ENCODE assay signal across 22 mouse cellular contexts in genomic region chr1:172058874-172059273, GRCm38 (mm10). TPM values are rescaled to one million over a fixed set of nuclear protein-coding genes. Genes with fewer than 3 reads are reported as not detected.
DNase-seq lines count a peak whose midpoint lies in the region; ATAC-seq and TF ChIP-seq lines count a peak whose summit lies in the region.
"Had no signal": no experiment of that assay in that cellular context is flagged by ENCODE, and none has a peak within 500 bp of the region (broad histone marks: within the 10 kb centered on the region; RNA-seq: fewer than 3 reads in every experiment).

No protein-coding gene starts in this region.

- H3K9ac ChIP-seq in embryonic facial prominence, embryonic 11.5 days (replicated peaks; ENCODE audit: low read length) = no peak overlapping the region
- no peak overlapping the region for H3K9ac ChIP-seq in forebrain, embryonic 15.5 days (replicated peaks)
- H3K9ac ChIP-seq in hindbrain, postnatal 0 days (replicated peaks; ENCODE audit: low read length) = no peak overlapping the region

- intact Hi-C loops in left cerebral cortex, postnatal 4 days (cut with DNase I) = no loop called here

- no peak overlapping the region for H3K4me2 ChIP-seq in embryonic facial prominence, embryonic 11.5 days (ENCODE audit: low read depth, low read length)
- no peak overlapping the region for H3K4me2 ChIP-seq in forebrain, embryonic 15.5 days (replicated peaks)
- 0 out of 2 replicates have a peak overlapping the region, but pooled peaks have one; percentile 16 for H3K4me2 ChIP-seq in hindbrain, postnatal 0 days (ENCODE audit: low read depth, low read length)

- peak overlapping the region; percentile 41; the same call in 1 of the 2 replicates for H3K27ac ChIP-seq in embryonic facial prominence, embryonic 11.5 days (replicated peaks; ENCODE audit: low read depth, low read length)
- peak overlapping the region; percentile 74 for H3K27ac ChIP-seq in forebrain, embryonic 15.5 days (replicated peaks)
- H3K27ac ChIP-seq in hindbrain, postnatal 0 days = peak overlapping the region; percentile 52
- H3K27ac ChIP-seq: gastrocnemius, adult 2 months had no signal

- H3K4me1 ChIP-seq in embryonic facial prominence, embryonic 11.5 days (ENCODE audit: control insufficient read depth, insufficient read depth, low read length) = no peaks in the 10 kb centered on the region
- H3K4me1 ChIP-seq in forebrain, embryonic 15.5 days = peaks cover 56% of the 10 kb centered on the region
- H3K4me1 ChIP-seq in hindbrain, postnatal 0 days (ENCODE audit: insufficient read depth, low read length) = peaks cover 6% of the 10 kb centered on the region; the same call in 1 of the 2 replicates

- 54% methylated on average over 7 of the region's 7 CpGs for WGBS in embryonic facial prominence, embryonic 11.5 days
- 49% methylated on average over 7 of the region's 7 CpGs for WGBS in forebrain, embryonic 15.5 days
- WGBS in hindbrain, postnatal 0 days = 48% methylated on average over 7 of the region's 7 CpGs

- H3K9me3 ChIP-seq in embryonic facial prominence, embryonic 11.5 days (replicated peaks; ENCODE audit: control insufficient read depth, low read length) = no peaks in the 10 kb centered on the region
- H3K9me3 ChIP-seq in forebrain, embryonic 15.5 days = no peaks in the 10 kb centered on the region
- H3K9me3 ChIP-seq in hindbrain, postnatal 0 days (ENCODE audit: low read length) = no peaks in the 10 kb centered on the region

- H3K36me3 ChIP-seq in embryonic facial prominence, embryonic 11.5 days (replicated peaks; ENCODE audit: control insufficient read depth, insufficient read depth, low read depth, low read length) = no peaks in the 10 kb centered on the region
- no peaks in the 10 kb centered on the region for H3K36me3 ChIP-seq in forebrain, embryonic 15.5 days
- no peaks in the 10 kb centered on the region for H3K36me3 ChIP-seq in hindbrain, postnatal 0 days (ENCODE audit: insufficient read depth, low read length)

- ATAC-seq in embryonic facial prominence, embryonic 11.5 days (replicated peaks; ENCODE audit: insufficient number of reproducible peaks, low FRiP score, low TSS enrichment, low read depth) = no peak
- no peak for ATAC-seq in forebrain, embryonic 15.5 days (replicated peaks)
- peak; percentile 8; the same call in 1 of the 2 replicates for ATAC-seq in hindbrain, postnatal 0 days
- ATAC-seq: Patski had no signal

- H3K4me3 ChIP-seq in embryonic facial prominence, embryonic 11.5 days (ENCODE audit: low read depth, low read length) = no peak overlapping the region
- no peak overlapping the region for H3K4me3 ChIP-seq in forebrain, embryonic 15.5 days
- H3K4me3 ChIP-seq in hindbrain, postnatal 0 days (ENCODE audit: low read length) = no peak overlapping the region
- H3K4me3 ChIP-seq: erythroblast, embryonic 14.5 days; gastrocnemius, adult 2 months had no signal

- peak; percentile 61 for DNase-seq in left cerebral cortex, postnatal 4 days
- DNase-seq in left cerebral cortex, adult 9 months (ENCODE audit: low spot score in 2 of 2) = no peak
- no peak for DNase-seq in embryonic facial prominence, embryonic 11.5 days (ENCODE audit: low spot score)
- DNase-seq in hindbrain, postnatal 0 days (ENCODE audit: low spot score) = no peak
- DNase-seq in urinary bladder, postnatal 10 days (ENCODE audit: low spot score) = no peak
- DNase-seq in thymus, postnatal 0 days (ENCODE audit: low spot score) = no peak
- no peak for DNase-seq in urinary bladder, postnatal 36 days (ENCODE audit: low spot score in 2 of 2)
- DNase-seq: cerebellum, adult 2 months; gastrocnemius, adult 2 months; heart, adult 11 months; kidney, adult 18-20 months; kidney, postnatal 36 days; lung, adult 18-20 months; lung, postnatal 36 days had no signal

- TF ChIP-seq CTCF in hindbrain, postnatal 0 days (IDR thresholded peaks at IDR 0.05; ENCODE audit: low read depth) = no peak

- peaks cover 13% of the 10 kb centered on the region for H3K27me3 ChIP-seq in embryonic facial prominence, embryonic 11.5 days (ENCODE audit: control insufficient read depth, insufficient read depth, low read length)
- H3K27me3 ChIP-seq in forebrain, embryonic 15.5 days = 0 out of 2 replicates have a peak, but pooled peaks cover 2% of the 10 kb centered on the region
- H3K27me3 ChIP-seq in hindbrain, postnatal 0 days (ENCODE audit: insufficient read depth, low read length) = no peaks in the 10 kb centered on the region
- H3K27me3 ChIP-seq: Patski had no signal

RNA-seq across cellular contexts. Expression of gene Nhlh1, which starts 1.5 kb away (rescaled TPM):
- under 1 TPM; 0.32 to 0.44 TPM for total RNA-seq in left cerebral cortex, postnatal 4 days (2021)
- polyA plus RNA-seq in embryonic facial prominence, embryonic 11.5 days (2014; fragmentation: Nextera tagmentation; extraction: Ambion mirVana) = 4.6 and 6.5 TPM in 2 replicates
- polyA plus RNA-seq in forebrain, embryonic 15.5 days (2015; fragmentation: Nextera tagmentation; extraction: Ambion mirVana) = 3.9 and 4.6 TPM in 2 replicates
- 13.3 and 17.3 TPM in 2 replicates for total RNA-seq in hindbrain, postnatal 0 days (2014; rRNA removed)
- polyA plus RNA-seq in hindbrain, postnatal 0 days (2015; fragmentation: Nextera tagmentation; extraction: Ambion mirVana) = 2.3 and 2.4 TPM in 2 replicates
- not detected in 2 replicates for polyA plus RNA-seq in thymus, postnatal 0 days (2015; fragmentation: Nextera tagmentation; extraction: Ambion mirVana)
- total RNA-seq: gastrocnemius, adult 2 months; hematopoietic stem cell, adult 5-6 weeks; monocyte, adult 5-6 weeks had no signal
- polyA plus RNA-seq: erythroblast, embryonic 14.5 days; heart, embryonic 14.5 days; Patski; spleen, adult 2 months; urinary bladder, adult 2 months had no signal

RNA-seq across cellular contexts. Expression of gene Copa, which starts 23.5 kb away (rescaled TPM):
- 100 to 1,000 TPM; 195 to 198 TPM for total RNA-seq in left cerebral cortex, postnatal 4 days (2021)
- 185 and 186 TPM in 2 replicates for polyA plus RNA-seq in embryonic facial prominence, embryonic 11.5 days (2014; fragmentation: Nextera tagmentation; extraction: Ambion mirVana)
- 207 TPM in 2 replicates for polyA plus RNA-seq in forebrain, embryonic 15.5 days (2015; fragmentation: Nextera tagmentation; extraction: Ambion mirVana)
- 189 and 191 TPM in 2 replicates for total RNA-seq in hindbrain, postnatal 0 days (2014; rRNA removed)
- 136 and 142 TPM in 2 replicates for polyA plus RNA-seq in hindbrain, postnatal 0 days (2015; fragmentation: Nextera tagmentation; extraction: Ambion mirVana)
- 115 and 123 TPM in 2 replicates for polyA plus RNA-seq in thymus, postnatal 0 days (2015; fragmentation: Nextera tagmentation; extraction: Ambion mirVana)

RNA-seq across cellular contexts. Expression of gene Ncstn, which starts 23.7 kb away (rescaled TPM):
- 10 to 100 TPM; 80.0 to 85.3 TPM for total RNA-seq in left cerebral cortex, postnatal 4 days (2021)
- polyA plus RNA-seq in embryonic facial prominence, embryonic 11.5 days (2014; fragmentation: Nextera tagmentation; extraction: Ambion mirVana) = 85.6 and 89.2 TPM in 2 replicates
- 104 and 105 TPM in 2 replicates for polyA plus RNA-seq in forebrain, embryonic 15.5 days (2015; fragmentation: Nextera tagmentation; extraction: Ambion mirVana)
- total RNA-seq in hindbrain, postnatal 0 days (2014; rRNA removed) = 77.5 and 86.9 TPM in 2 replicates
- 95.0 and 101 TPM in 2 replicates for polyA plus RNA-seq in hindbrain, postnatal 0 days (2015; fragmentation: Nextera tagmentation; extraction: Ambion mirVana)
- 69.2 and 75.0 TPM in 2 replicates for polyA plus RNA-seq in thymus, postnatal 0 days (2015; fragmentation: Nextera tagmentation; extraction: Ambion mirVana)

RNA-seq across cellular contexts. Expression of gene Vangl2, which starts 30.6 kb away (rescaled TPM):
- 10 to 100 TPM; 62.0 to 65.3 TPM for total RNA-seq in left cerebral cortex, postnatal 4 days (2021)
- 25.3 and 28.6 TPM in 2 replicates for polyA plus RNA-seq in embryonic facial prominence, embryonic 11.5 days (2014; fragmentation: Nextera tagmentation; extraction: Ambion mirVana)
- 48.0 and 51.5 TPM in 2 replicates for polyA plus RNA-seq in forebrain, embryonic 15.5 days (2015; fragmentation: Nextera tagmentation; extraction: Ambion mirVana)
- total RNA-seq in hindbrain, postnatal 0 days (2014; rRNA removed) = 86.6 and 117 TPM in 2 replicates
- polyA plus RNA-seq in hindbrain, postnatal 0 days (2015; fragmentation: Nextera tagmentation; extraction: Ambion mirVana) = 33.0 and 36.5 TPM in 2 replicates
- polyA plus RNA-seq in thymus, postnatal 0 days (2015; fragmentation: Nextera tagmentation; extraction: Ambion mirVana) = 15.4 and 17.4 TPM in 2 replicates
